Mouse (Mus musculus): Measurements from ENCODE around the gene 2610001J05Rik. TPM values are rescaled to one million over a fixed set of nuclear protein-coding genes. Genes with fewer than 3 reads are reported as not detected.

The 2610001J05Rik gene
- total RNA-seq, 2 experiments from 2014 or later = 25.0 to 26.1 TPM

DNA sequence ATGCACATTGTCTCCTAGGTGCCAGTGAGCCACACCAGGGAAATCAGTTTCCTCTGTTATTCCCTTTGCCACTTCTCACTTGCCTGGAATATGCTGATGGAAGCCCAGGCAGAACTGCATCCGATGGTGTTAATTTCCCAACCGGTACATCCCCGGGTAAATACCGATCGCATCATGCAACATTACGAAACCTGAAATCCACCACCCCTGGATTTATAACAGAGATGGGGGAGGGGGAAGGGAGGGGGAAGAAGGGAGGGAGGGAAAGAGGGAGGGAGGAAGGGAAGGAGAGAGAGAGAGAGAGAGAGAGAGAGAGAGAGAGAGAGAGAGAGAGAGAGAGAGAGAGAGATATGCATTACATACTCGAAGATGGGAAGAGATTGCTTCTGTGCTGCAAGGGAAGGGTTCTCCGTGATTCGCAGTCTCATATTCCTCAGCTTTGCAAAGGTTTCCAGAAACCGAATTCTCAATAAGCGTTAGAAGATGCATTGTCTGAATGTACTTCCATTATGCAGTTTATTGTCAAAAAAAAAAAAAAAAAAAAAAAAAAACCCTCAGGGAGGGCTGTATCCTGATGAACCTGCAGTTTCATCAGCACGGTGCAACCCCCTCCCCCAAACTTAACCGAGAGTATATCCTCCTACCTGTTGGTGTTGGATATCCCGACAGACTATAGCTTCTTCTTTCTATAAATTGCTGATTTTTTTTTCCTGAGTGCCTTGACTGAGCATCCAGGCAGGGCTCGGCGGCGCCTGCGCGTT is 33.2 kb downstream of the 2610001J05Rik start:
- no peak for DNase-seq
- intact Hi-C loops (cut with DNase I; ENCODE audit: low total_unique reads) = no loop called here

DNA sequence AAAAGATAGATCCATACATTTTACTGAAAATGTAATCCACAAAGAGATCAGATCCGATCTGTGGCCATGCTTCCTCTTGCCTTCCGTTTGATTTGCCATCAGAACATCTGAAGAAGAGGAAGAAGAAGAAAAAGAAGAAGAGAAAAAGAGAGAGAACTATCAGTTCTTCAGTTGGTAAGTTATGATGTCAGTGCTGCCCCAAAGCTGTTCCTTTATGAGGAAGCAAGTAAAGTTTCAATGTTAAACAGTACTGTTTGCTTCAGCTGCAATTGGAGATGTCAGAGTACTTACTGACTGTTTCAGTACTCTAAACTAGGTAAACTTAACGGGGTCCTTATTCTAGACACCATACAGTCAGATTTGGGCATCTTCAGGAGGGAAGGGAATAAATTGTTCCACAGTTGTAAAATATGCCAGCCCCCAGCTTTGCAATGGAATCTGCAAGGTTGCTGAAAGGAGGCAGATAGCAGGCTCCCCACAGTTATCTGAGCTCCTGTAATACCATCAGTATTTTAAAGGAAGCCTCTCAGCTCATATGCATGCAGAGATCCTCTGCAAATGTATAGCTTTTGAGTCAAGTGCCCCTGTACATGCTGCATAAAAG is 34.2 kb downstream of the 2610001J05Rik start:
- no peak for DNase-seq
- intact Hi-C loops (cut with DNase I; ENCODE audit: low total_unique reads) = no loop called here

DNA sequence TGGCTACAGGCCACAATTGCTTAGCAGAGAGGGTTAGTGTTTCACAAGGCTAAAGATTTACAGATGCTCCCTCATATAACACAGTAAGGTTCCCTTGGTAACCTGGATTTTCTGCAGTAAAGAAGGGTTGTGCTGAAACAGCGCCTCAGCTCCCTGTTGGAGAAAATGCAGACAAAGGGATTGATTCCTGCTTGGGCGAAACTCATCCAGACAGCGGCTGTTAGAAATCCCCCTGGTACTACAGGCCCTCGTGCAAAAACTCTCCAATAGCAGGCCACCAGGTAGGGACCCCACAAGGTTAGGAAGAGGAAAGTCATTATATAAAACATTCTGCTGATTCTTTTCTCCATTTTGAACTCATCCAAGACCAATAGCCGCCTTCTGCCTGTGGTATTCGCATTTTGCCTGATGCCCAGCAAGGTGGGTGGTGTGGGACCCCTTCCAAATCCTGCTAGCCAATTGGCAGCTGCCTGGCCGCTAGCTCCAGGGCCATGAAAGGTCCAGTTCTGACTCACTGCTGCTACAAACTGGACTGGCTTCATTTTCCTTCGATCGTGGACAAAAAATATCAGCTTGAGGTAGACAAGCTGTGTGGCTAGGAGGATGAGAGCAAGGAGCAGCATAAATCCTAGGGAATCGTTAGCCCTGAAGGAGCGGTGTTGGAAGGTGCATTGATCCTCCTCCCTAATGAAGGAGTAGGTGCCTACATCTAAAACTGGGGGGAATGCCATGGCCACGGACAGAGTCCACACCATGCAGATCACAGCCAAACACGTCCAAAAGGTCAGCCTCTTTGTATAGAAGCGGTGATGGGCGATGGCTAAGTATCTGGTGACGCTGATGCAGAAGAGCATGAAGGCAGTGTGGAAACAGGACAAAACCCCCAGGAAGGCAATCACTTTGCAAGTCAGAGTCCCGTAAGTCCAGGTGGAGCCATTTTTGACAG is 35.3 kb downstream of the 2610001J05Rik start:
- intact Hi-C loops (cut with DNase I; ENCODE audit: low total_unique reads) = no loop called here
- DNase-seq = no peak

GRCm38 (mm10) chr6:13832770-13833169 is 38.5 kb downstream of the 2610001J05Rik start:
- intact Hi-C loops (cut with DNase I; ENCODE audit: low total_unique reads) = no loop called here
- DNase-seq = no peak

GRCm38 (mm10) chr6:13828877-13829276 is 42.4 kb downstream of the 2610001J05Rik start:
- no peak for DNase-seq
- intact Hi-C loops (cut with DNase I; ENCODE audit: low total_unique reads) = no loop called here

Other genes with a start within 250 kb of the 2610001J05Rik start
- gene Bmt2, start 193.6 kb downstream of the 2610001J05Rik start, total RNA-seq (2021) = 1 to 10 TPM; 6.7 to 7.8 TPM
- under 1 TPM; 0.40 to 0.82 TPM for gene Gpr85, start 31.6 kb downstream of the 2610001J05Rik start, total RNA-seq (2021)